Mouse (Mus musculus) CH12.LX (cell line): Measurements from ENCODE around the gene Klf7. TPM values are rescaled to one million over a fixed set of nuclear protein-coding genes. Genes with fewer than 3 reads are reported as not detected.

Experiments
- DNase-seq: peaks from one replicate; pipeline ENCODE4 v3.0.0-alpha.2; 2013; ENCODE audit errors: extremely low read depth
- H3K27ac ChIP-seq: 2 replicates; pipeline ENCODE4 v1.5.1; 2012; ENCODE audit warnings: low read depth, mild to moderate bottlenecking, control low read depth, moderate library complexity; ENCODE audit not compliant: insufficient read depth
- H3K27me3 ChIP-seq: replicated peaks from 2 replicates; pipeline ENCODE3; 2012; ENCODE audit warnings: inconsistent platforms
- H3K36me3 ChIP-seq, 2 experiments: replicated peaks in 1 of 2; 2 replicates each; pipeline versions ENCODE3 to v1.6.1; 2012; ENCODE audit warnings: inconsistent platforms in 1 of 2, low read length in 1 of 2, mild to moderate bottlenecking in 1 of 2, mixed read lengths in 1 of 2, moderate library complexity in 1 of 2; ENCODE audit not compliant: control insufficient read depth in 1 of 2, insufficient read depth in 1 of 2
- H3K4me1 ChIP-seq, 2 experiments: 2 replicates each; pipeline ENCODE4 v1.6.1; 2012; ENCODE audit warnings: inconsistent platforms in 1 of 2, moderate library complexity in 1 of 2; ENCODE audit not compliant: insufficient read depth in 2 of 2, control insufficient read depth in 1 of 2
- H3K4me2 ChIP-seq: 2 replicates; pipeline ENCODE4 v1.6.1; 2012; ENCODE audit warnings: low read depth, mild to moderate bottlenecking, control low read depth; ENCODE audit not compliant: poor library complexity, insufficient read depth, severe bottlenecking
- H3K4me3 ChIP-seq, 3 experiments: fragments of 150-350 bp in 1 of 3; sonication (generic) in 1 of 3; replicated peaks in 1 of 3; 2 replicates each; pipeline versions ENCODE3 to v1.5.1; 2011 to 2012; ENCODE audit warnings: low read depth in 2 of 3, low read length in 2 of 3, mild to moderate bottlenecking in 2 of 3, moderate library complexity in 2 of 3, control low read depth in 1 of 3, improper control_type of control experiment in 1 of 3, inconsistent platforms in 1 of 3, mixed read lengths in 1 of 3; ENCODE audit not compliant: poor library complexity in 1 of 3
- H3K79me2 ChIP-seq: replicated peaks from 2 replicates; pipeline ENCODE4 v1.6.1; 2012; ENCODE audit warnings: mild to moderate bottlenecking, moderate library complexity; ENCODE audit not compliant: control insufficient read depth, poor library complexity, insufficient read depth, severe bottlenecking; ENCODE audit errors: extremely low read depth
- H3K9ac ChIP-seq: 2 replicates; pipeline ENCODE4 v1.6.1; 2012; ENCODE audit warnings: low read depth, mild to moderate bottlenecking, control low read depth, moderate library complexity; ENCODE audit not compliant: insufficient read depth
- H3K9me3 ChIP-seq: replicated peaks from 2 replicates; pipeline ENCODE3; 2012; ENCODE audit warnings: low read length, inconsistent platforms, mixed read lengths
- CTCF ChIP-seq, 2 experiments: IDR thresholded peaks in 1 of 2; conservative IDR thresholded peaks in 1 of 2; 2 replicates each; pipeline ENCODE4 v1.5.1; 2011 to 2012; ENCODE audit warnings: low read depth in 2 of 2, low read length in 2 of 2, improper control_type of control experiment in 1 of 2, inconsistent platforms in 1 of 2, mild to moderate bottlenecking in 1 of 2, moderate library complexity in 1 of 2
- ETS1 ChIP-seq: conservative IDR thresholded peaks from 2 replicates; pipeline ENCODE4 v1.6.1; 2012; ENCODE audit warnings: low read depth, mild to moderate bottlenecking, inconsistent platforms, low read length, improper control_type of control experiment, moderate library complexity
- GABPA ChIP-seq: IDR thresholded peaks from 2 replicates; pipeline ENCODE4 v1.6.1; 2012; ENCODE audit warnings: low read depth, low read length, improper control_type of control experiment, inconsistent platforms; ENCODE audit not compliant: insufficient replicate concordance
- HCFC1 ChIP-seq: IDR thresholded peaks from 2 replicates; pipeline ENCODE4 v1.6.1; 2012; ENCODE audit warnings: low read depth, mild to moderate bottlenecking, inconsistent platforms, low read length, improper control_type of control experiment
- KAT2A ChIP-seq: IDR thresholded peaks from 2 replicates; pipeline ENCODE4 v1.6.1; 2012; ENCODE audit warnings: low read length, improper control_type of control experiment, inconsistent platforms; ENCODE audit not compliant: insufficient replicate concordance
- MAFK ChIP-seq: IDR thresholded peaks from 2 replicates; pipeline ENCODE4 v1.6.1; 2011; ENCODE audit warnings: low read length, improper control_type of control experiment; ENCODE audit not compliant: insufficient replicate concordance
- MAX ChIP-seq: IDR thresholded peaks from 2 replicates; pipeline ENCODE4 v1.6.1; 2011; ENCODE audit warnings: low read length, improper control_type of control experiment
- MEF2A ChIP-seq: IDR thresholded peaks from 2 replicates; pipeline ENCODE4 v1.6.1; 2014; ENCODE audit warnings: low read depth, mild to moderate bottlenecking, inconsistent platforms, low read length, improper control_type of control experiment, borderline replicate concordance
- MYC ChIP-seq: IDR thresholded peaks from 2 replicates; pipeline ENCODE4 v1.6.1; 2011; ENCODE audit warnings: low read depth, mild to moderate bottlenecking, improper control_type of control experiment, low read length
- NRF1 ChIP-seq: IDR thresholded peaks from 2 replicates; pipeline ENCODE4 v1.6.1; 2014; ENCODE audit warnings: low read depth, mild to moderate bottlenecking, inconsistent platforms, low read length, improper control_type of control experiment, moderate library complexity
- POLR2A ChIP-seq: IDR thresholded peaks from 2 replicates; pipeline ENCODE4 v1.6.1; 2011; ENCODE audit warnings: low read depth, mild to moderate bottlenecking, improper control_type of control experiment, low read length
- POLR2AphosphoS2 ChIP-seq: IDR thresholded peaks from 2 replicates; pipeline ENCODE4 v1.6.1; 2011; ENCODE audit warnings: low read depth, low read length, improper control_type of control experiment
- RAD21 ChIP-seq: IDR thresholded peaks from 2 replicates; pipeline ENCODE4 v1.6.1; 2011; ENCODE audit warnings: low read depth, mild to moderate bottlenecking, low read length, improper control_type of control experiment, moderate library complexity
- RCOR1 ChIP-seq: conservative IDR thresholded peaks from 2 replicates; pipeline ENCODE4 v1.6.1; 2012; ENCODE audit warnings: low read depth, mild to moderate bottlenecking, inconsistent platforms, low read length, improper control_type of control experiment
- SMC3 ChIP-seq: IDR thresholded peaks from 2 replicates; pipeline ENCODE4 v1.6.1; 2011; ENCODE audit warnings: low read depth, low read length, improper control_type of control experiment
- UBTF ChIP-seq: IDR thresholded peaks from 2 replicates; pipeline ENCODE4 v1.6.1; 2012; ENCODE audit warnings: low read depth, mild to moderate bottlenecking, inconsistent platforms, low read length, improper control_type of control experiment, moderate library complexity
- USF1 ChIP-seq: IDR thresholded peaks from 2 replicates; pipeline ENCODE4 v1.6.1; 2014; ENCODE audit warnings: low read depth, mild to moderate bottlenecking, inconsistent platforms, low read length, improper control_type of control experiment
- USF2 ChIP-seq: conservative IDR thresholded peaks from 2 replicates; pipeline ENCODE4 v1.6.1; 2011; ENCODE audit warnings: low read depth, low read length, improper control_type of control experiment
- ZC3H11A ChIP-seq: IDR thresholded peaks from 2 replicates; pipeline ENCODE4 v1.6.1; 2012; ENCODE audit warnings: low read depth, mild to moderate bottlenecking, inconsistent platforms, low read length, improper control_type of control experiment
- ZMIZ1 ChIP-seq: IDR thresholded peaks from 2 replicates; pipeline ENCODE4 v1.6.1; 2012; ENCODE audit warnings: low read depth, mild to moderate bottlenecking, inconsistent platforms, low read length, improper control_type of control experiment
- dilution Hi-C: fragments of 300-500 bp; cut with MboI; formaldehyde crosslinking; loops from 2 replicates; pipeline ENCODE4 v1.14.3; 2020; ENCODE audit warnings: low sequenced_read_pairs; ENCODE audit not compliant: extremely low pct_unique_long_range_greater_than_20kb, extremely low pct_ligation_motif_present
- in situ Hi-C: fragments of 300-500 bp; cut with MboI; formaldehyde crosslinking; loops from 3 replicates; pipeline ENCODE4 v1.14.3; 2019; ENCODE audit warnings: low sequenced_read_pairs, low pct_ligation_motif_present, low pct_unique_long_range_greater_than_20kb, mixed read lengths
- polyA plus RNA-seq: library from polyadenylated mRNA; unstranded; fragments of >175 nt; gene quantifications from 2 replicates; pipeline ENCODE4 v1.2.1, GENCODE M21; 2012; ENCODE audit warnings: low read depth; ENCODE audit not compliant: insufficient read length
- total RNA-seq, 2 experiments: library from RNA; depleted of rRNA; stranded (reverse); fragments of 300-350 nt in 1 of 2; fragments of >200 nt in 1 of 2; gene quantifications; 2 replicates each; pipeline ENCODE4 v1.2.3; 2012 to 2014

Gene Klf7
- total and polyA plus RNA-seq, 3 experiments: 4.3 to 6.5 (median 6.2) TPM

DNA sequence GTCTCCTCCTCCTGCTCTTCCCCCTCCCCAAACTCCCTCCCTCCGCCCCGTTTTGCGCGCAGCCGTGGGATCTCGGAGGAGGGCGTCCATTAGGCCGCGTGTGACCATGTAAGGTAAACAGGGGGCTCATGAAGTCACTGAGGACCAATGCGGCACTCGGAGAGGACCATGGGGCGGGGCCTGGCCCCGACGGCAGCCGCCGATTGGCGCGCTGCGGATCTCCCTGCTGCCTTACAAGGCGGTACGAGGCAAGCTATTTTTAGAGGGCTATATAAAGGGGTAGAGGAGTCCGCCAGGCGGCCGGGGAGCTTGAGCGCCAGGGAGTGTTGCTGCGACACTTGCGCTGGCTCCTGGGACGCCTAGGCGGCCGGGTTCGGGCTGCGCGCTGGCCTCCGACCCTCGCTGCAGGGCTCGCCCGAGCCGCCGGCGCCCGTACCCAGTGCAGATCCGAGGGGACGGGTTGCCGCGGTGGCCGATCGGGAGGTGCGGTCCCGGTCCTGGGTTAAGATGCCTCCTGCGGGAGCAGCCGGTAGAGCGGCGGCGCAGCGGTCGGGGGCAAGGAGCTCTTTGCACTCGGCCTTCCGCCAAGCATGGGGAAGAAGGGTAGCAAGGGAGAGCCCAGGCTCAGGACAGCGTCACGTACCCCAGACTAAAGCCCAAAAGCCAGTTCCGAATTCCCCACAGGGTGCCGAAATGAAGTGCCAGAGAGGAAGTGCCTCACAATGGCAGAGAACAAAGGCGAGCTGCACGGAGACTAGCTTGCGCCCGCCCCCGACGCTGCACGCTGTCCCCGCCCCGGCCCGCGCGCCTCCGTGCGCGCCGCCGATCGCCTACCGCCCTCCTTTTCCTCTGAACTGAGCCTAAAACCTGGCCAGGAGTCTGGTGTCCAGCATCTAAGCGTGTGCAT, at the start of gene Klf7 (continued):
- peak; percentile 67; the same call in 1 of the 2 replicates for TF ChIP-seq MAX

- Histone ChIP-seq H3K9ac (no peak overlapping the region), H3K79me2 (no peaks in the 10 kb centered on the region), H3K4me2 (no peak overlapping the region), H3K9me3 (no peaks in the 10 kb centered on the region), H3K4me3 (no peak overlapping the region), H3K27ac (no peak overlapping the region), H3K36me3 (no peaks in the 10 kb centered on the region), H3K27me3 (no peaks in the 10 kb centered on the region), H3K4me1 (no peaks in the 10 kb centered on the region)
- in situ Hi-C loops (no loop called here), dilution Hi-C loops (no loop called here)
- no peak for DNase-seq
- TF ChIP-seq GABPA (no peak), USF2 (no peak), USF1 (no peak), ZC3H11A (no peak), MEF2A (no peak), CTCF (conservative IDR thresholded peaks at IDR 0.05 in 1 of 2, IDR thresholded peaks at IDR 0.05 in 1 of 2; ENCODE audit: low read depth in 2 of 2, low read length in 2 of 2) (no peak), HCFC1 (no peak), ETS1 (no peak), UBTF (no peak), RAD21 (no peak), NRF1 (no peak), ZMIZ1 (no peak)
These were observed 42.5 kb upstream of the Klf7 start for GRCm38 (mm10) chr1:64164526-64165062.

DNA sequence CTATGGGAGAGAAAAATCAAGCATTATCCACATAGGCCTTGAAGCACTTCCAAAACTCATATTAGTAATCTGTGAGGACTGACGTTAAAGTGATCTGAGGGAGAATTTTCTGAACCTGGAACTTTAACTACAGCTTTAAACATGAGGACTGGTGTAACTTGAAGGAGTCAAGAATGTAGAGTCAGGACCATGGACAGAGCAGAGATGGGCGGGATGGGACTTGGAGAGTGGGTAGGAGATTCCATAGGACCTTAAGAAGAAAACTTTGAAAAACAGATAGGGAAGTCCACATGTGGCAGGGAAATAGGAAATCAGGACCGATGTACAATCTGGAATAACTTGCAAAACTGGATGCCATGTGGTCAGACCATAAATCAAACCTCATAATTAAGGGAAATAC, 36.7 kb upstream of the Klf7 start:
- no peak overlapping the region for H3K27ac ChIP-seq
- H3K4me1 ChIP-seq: no peaks in the 10 kb centered on the region
- no peaks in the 10 kb centered on the region for H3K36me3 ChIP-seq
- H3K4me2 ChIP-seq: no peak overlapping the region
- TF ChIP-seq ZC3H11A: no peak
- no peak for TF ChIP-seq RCOR1
- TF ChIP-seq POLR2AphosphoS2: no peak
- TF ChIP-seq MAFK: no peak
- TF ChIP-seq USF2: no peak
- no peak for TF ChIP-seq POLR2A
- TF ChIP-seq SMC3: no peak
- TF ChIP-seq KAT2A: no peak
- no peak for TF ChIP-seq ETS1
- no peak for TF ChIP-seq MAX
- TF ChIP-seq MYC: no peak
- no peak for TF ChIP-seq ZMIZ1
- H3K27me3 ChIP-seq: no peaks in the 10 kb centered on the region
- no peaks in the 10 kb centered on the region for H3K79me2 ChIP-seq
- no peak overlapping the region for H3K9ac ChIP-seq
- dilution Hi-C loops (no loop called here), in situ Hi-C loops (no loop called here)
- H3K4me3 ChIP-seq: no peak overlapping the region
- no peaks in the 10 kb centered on the region for H3K9me3 ChIP-seq
- DNase-seq: no peak
